22 mouse cellular contexts compared by ENCODE assay signal in genomic region chr16:88826978-88827377, GRCm38 (mm10). TPM values are rescaled to one million over a fixed set of nuclear protein-coding genes. Genes with fewer than 3 reads are reported as not detected.
"Had no signal": no experiment of that assay in that cellular context is flagged by ENCODE, and none has a peak within 500 bp of the region (broad histone marks: within the 10 kb centered on the region; RNA-seq: fewer than 3 reads in every experiment).

No protein-coding gene starts in this region.

- H3K36me3 ChIP-seq: limb, embryonic 15.5 days; liver, embryonic 12.5 days; lung, embryonic 15.5 days; midbrain, embryonic 12.5 days; stomach, embryonic 15.5 days had no signal

- H3K9ac ChIP-seq: limb, embryonic 15.5 days; liver, embryonic 12.5 days; lung, embryonic 15.5 days; midbrain, embryonic 12.5 days; stomach, embryonic 15.5 days had no signal

- H3K9me3 ChIP-seq: limb, embryonic 15.5 days; liver, embryonic 12.5 days; lung, embryonic 15.5 days; midbrain, embryonic 12.5 days; stomach, embryonic 15.5 days had no signal

- H3K27ac ChIP-seq: layer of hippocampus, adult 2 months; limb, embryonic 15.5 days; liver, embryonic 12.5 days; lung, embryonic 15.5 days; macrophage; midbrain, embryonic 12.5 days; stomach, embryonic 15.5 days had no signal

- H3K4me1 ChIP-seq: limb, embryonic 15.5 days; liver, embryonic 12.5 days; lung, embryonic 15.5 days; megakaryocyte, embryonic 14.5 days; midbrain, embryonic 12.5 days; stomach, embryonic 15.5 days had no signal

- H3K27me3 ChIP-seq: limb, embryonic 15.5 days; liver, embryonic 12.5 days; lung, embryonic 15.5 days; megakaryocyte, embryonic 14.5 days; midbrain, embryonic 12.5 days; stomach, embryonic 15.5 days had no signal

- H3K4me3 ChIP-seq: layer of hippocampus, adult 2 months; limb, embryonic 15.5 days; liver, embryonic 12.5 days; lung, embryonic 15.5 days; megakaryocyte, embryonic 14.5 days; midbrain, embryonic 12.5 days; stomach, embryonic 15.5 days had no signal

- ATAC-seq: liver, embryonic 12.5 days; midbrain, embryonic 16.5 days had no signal

- H3K4me2 ChIP-seq: limb, embryonic 15.5 days; liver, embryonic 12.5 days; lung, embryonic 15.5 days; midbrain, embryonic 12.5 days; stomach, embryonic 15.5 days had no signal

- DNase-seq: kidney, adult 18-20 months; kidney, postnatal 10 days; kidney, postnatal 4 days; left cerebral cortex, postnatal 4 days; lung, postnatal 14 days; right cerebral cortex, postnatal 14 days; thymus, postnatal 4 days had no signal

RNA-seq across cellular contexts. Expression of gene Krtap14, which starts 1.0 kb away (rescaled TPM):
- total RNA-seq: layer of hippocampus, adult 2 months; layer of hippocampus, postnatal 10 days; left cerebral cortex, postnatal 10 days; left cerebral cortex, postnatal 4 days had no signal
- polyA plus RNA-seq: kidney, embryonic 14.5 days; limb, embryonic 15.5 days; liver, embryonic 12.5 days; liver, embryonic 16.5 days; lung, embryonic 15.5 days; macrophage; midbrain, embryonic 12.5 days; midbrain, embryonic 16.5 days; spleen, adult 2 months; stomach, embryonic 15.5 days; testis, adult 2 months had no signal

RNA-seq across cellular contexts. Expression of gene Krtap15, which starts 7.0 kb away (rescaled TPM):
- total RNA-seq: layer of hippocampus, adult 2 months; layer of hippocampus, postnatal 10 days; left cerebral cortex, postnatal 10 days; left cerebral cortex, postnatal 4 days had no signal
- polyA plus RNA-seq: kidney, embryonic 14.5 days; limb, embryonic 15.5 days; liver, embryonic 12.5 days; liver, embryonic 16.5 days; lung, embryonic 15.5 days; macrophage; midbrain, embryonic 12.5 days; midbrain, embryonic 16.5 days; spleen, adult 2 months; stomach, embryonic 15.5 days; testis, adult 2 months had no signal

RNA-seq across cellular contexts. Expression of gene Gm20741, which starts 15.0 kb away (rescaled TPM):
- total RNA-seq: layer of hippocampus, adult 2 months; layer of hippocampus, postnatal 10 days; left cerebral cortex, postnatal 10 days; left cerebral cortex, postnatal 4 days had no signal
- polyA plus RNA-seq: kidney, embryonic 14.5 days; liver, embryonic 12.5 days; liver, embryonic 16.5 days; lung, embryonic 15.5 days; macrophage; midbrain, embryonic 12.5 days; midbrain, embryonic 16.5 days; spleen, adult 2 months; stomach, embryonic 15.5 days; testis, adult 2 months had no signal

RNA-seq across cellular contexts. Expression of gene Krtap19-1, which starts 42.2 kb away (rescaled TPM):
- total RNA-seq: layer of hippocampus, adult 2 months; layer of hippocampus, postnatal 10 days; left cerebral cortex, postnatal 10 days; left cerebral cortex, postnatal 4 days had no signal
- polyA plus RNA-seq: kidney, embryonic 14.5 days; limb, embryonic 15.5 days; liver, embryonic 12.5 days; liver, embryonic 16.5 days; lung, embryonic 15.5 days; macrophage; midbrain, embryonic 12.5 days; midbrain, embryonic 16.5 days; spleen, adult 2 months; stomach, embryonic 15.5 days; testis, adult 2 months had no signal

RNA-seq across cellular contexts. Expression of gene Krtap19-2, which starts 47.1 kb away (rescaled TPM):
- total RNA-seq: layer of hippocampus, adult 2 months; layer of hippocampus, postnatal 10 days; left cerebral cortex, postnatal 10 days; left cerebral cortex, postnatal 4 days had no signal
- polyA plus RNA-seq: kidney, embryonic 14.5 days; limb, embryonic 15.5 days; liver, embryonic 12.5 days; liver, embryonic 16.5 days; lung, embryonic 15.5 days; macrophage; midbrain, embryonic 12.5 days; midbrain, embryonic 16.5 days; spleen, adult 2 months; stomach, embryonic 15.5 days; testis, adult 2 months had no signal
